Mouse (Mus musculus) retina, postnatal 7 days (tissue): ENCODE measurements around the gene Ppa2.

Source experiments
- DNase-seq: peaks from one replicate; pipeline ENCODE4 v3.0.0-alpha.2; 2012; ENCODE audit warnings: low read depth, low spot score

Ppa2 gene

DNA sequence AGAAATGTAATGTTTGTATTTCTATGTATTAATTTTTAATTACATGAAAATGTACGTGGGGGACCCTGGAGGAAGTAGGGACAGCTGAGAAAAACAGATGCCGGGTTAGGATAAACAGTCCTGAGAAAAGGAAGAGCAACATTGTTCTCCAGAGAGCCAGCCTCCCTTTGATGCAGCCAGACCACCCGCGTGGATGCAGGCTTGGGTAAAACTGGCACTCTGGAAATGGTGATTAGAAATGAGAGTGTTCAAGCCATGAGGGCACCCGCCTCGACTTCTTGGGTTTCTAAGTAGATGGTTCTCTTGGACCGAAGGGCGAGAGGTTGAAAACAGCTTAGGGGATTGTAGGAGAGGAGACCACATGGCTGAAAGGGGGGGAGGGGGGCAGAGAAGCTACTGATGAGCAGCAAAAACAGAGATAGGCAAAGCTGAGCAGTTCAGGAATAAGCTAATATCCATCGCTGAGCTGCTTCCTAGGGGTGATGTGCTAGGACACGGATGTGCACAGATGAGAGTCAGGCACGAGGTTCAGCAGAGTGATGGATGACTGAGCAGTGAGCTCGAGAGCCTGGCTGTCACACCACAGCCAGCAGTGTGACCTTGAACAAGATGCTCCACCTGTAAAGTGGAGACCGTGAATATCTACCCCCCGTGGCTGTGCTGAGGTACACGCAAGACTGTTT is 21.4 kb downstream of the Ppa2 start:
- DNase-seq: no peak

DNA sequence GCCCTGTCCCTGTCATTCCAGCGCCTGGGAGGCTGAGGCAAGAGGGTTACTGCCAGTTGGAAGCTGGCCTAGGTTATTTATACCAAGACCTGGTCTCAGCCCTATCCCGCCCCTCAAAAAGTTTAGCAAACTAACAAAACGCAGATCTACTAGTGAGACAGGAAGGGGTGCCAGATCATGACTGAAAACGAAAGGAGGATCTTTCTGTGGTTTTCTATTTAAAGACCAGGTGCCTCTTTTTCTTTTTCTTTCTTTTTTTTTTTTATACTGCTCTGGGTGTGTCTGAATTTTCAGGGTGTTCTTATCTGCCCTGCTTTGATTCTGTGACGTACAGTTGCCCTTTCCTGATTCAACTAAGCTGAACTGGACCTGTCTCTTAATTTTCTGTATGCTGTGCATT is 22.4 kb downstream of the Ppa2 start:
- DNase-seq: no peak

GRCm38 (mm10) chr3:133333267-133334170 is 23.6 kb downstream of the Ppa2 start:
- DNase-seq: no peak

- no peak for DNase-seq
Observed at GRCm38 (mm10) chr3:133334691-133335090, 24.8 kb downstream of the Ppa2 start.

DNA sequence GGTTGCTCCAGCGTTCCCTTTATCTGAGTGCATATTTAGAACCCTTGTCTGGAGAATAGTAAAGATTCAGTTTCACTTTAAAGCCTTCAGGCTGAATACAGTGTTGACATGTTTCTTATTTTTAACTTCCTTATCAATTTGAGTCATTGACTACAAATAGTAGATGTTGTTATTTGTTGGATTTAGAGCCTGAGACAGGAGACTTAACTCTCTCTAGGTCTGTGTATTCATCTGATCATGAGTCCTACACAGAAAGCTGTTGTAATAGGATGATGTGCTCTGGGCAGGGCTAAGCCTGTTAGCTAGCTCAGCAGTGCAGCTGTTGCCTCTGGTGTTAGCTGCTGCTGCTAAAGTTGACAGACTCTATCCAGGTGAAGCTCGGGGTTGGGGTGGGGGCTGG is 25.3 kb downstream of the Ppa2 start:
- DNase-seq: peak; percentile 55

DNA sequence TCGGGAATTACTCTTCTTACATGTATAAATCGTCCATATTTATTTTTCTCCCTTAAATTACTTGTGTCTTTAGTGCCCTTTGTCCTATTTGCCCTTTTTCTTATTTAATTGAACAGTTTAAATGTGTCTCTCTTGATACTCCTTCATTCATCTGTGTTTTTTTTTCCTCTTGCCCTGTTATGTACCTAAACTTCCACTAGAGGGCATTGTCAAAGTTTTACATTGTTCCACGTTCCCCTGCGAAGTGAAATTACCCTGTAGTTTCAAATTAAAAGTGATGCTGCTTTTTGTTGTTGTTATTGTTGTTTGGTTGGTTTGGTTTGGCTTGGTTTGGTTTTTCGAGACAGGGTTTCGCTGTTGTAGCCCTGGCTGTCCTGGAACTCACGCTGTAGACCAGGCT is 26.5 kb downstream of the Ppa2 start:
- no peak for DNase-seq

- peak; percentile 77 for DNase-seq
Observed at GRCm38 (mm10) chr3:133338851-133339356, 29.0 kb downstream of the Ppa2 start.

DNA sequence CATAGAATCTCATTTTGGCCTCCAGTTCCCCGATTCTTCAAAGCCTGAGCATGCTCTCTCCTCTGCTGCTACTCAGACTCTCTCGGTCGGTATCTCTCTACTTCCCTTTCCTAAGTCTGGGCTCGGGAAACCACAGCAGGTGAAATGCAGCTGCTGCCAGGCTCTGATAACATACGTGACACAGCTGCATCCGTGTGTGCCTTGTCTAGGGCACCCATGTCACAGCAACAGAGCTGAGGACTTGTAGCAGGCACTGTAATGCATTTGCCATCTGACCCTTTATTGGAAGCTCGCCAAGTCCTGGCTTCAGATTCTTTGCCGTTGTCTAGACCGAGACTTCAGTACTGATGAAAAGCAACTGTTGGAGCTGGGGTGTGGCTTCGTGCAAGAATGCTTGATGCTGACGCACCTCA is 29.5 kb downstream of the Ppa2 start:
- peak; percentile 49 for DNase-seq

DNA sequence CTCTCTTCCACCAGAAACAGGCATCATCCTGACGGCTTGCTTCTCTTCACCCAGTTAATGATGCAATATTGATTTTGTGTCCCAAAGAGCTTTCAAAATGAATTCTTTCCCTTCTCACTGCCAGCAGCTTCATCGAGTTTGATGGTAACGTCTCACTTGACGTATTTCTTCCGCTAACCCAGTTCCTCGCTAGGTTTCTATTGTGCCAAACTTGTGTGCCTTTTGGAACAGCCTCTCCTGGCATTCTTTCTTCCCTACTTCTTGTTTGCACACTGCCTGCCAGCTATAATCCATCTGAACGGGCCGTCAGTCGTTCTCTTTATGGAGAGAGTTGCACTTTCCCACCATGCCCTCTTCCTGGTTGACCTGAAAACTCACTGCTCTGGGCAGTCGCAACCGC is 31.2 kb downstream of the Ppa2 start:
- no peak for DNase-seq

GRCm38 (mm10) chr3:133347535-133347934 is 37.6 kb downstream of the Ppa2 start:
- DNase-seq: no peak

- no peak for DNase-seq
Observed at GRCm38 (mm10) chr3:133348847-133349246, 38.9 kb downstream of the Ppa2 start.

DNA sequence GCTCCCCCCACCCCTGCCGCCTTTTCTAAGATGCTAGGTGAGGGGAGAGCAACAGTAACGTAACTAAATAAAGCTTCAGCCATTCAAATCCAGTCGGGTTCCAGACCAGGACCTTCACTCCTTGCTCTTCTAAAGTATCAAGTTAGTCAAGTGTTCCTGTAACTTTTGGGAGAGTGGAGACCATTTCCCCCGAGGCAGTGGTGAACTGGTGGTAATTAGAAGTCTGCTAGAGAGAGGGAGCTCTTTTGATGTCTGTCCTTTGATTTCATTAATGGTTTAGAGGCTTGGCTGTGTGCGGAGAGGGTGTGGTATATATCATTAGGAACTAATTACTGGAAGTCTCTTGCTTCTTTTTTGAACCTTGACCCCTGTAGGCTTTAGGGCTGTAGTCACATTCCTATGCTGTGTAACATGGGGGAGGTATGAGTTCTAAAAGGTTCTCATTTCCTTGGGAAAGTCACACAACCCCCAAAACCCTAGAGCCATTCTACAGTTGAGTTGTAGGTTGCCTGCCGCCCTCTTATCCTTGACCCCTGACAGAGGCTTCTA is 47.6 kb downstream of the Ppa2 start:
- no peak for DNase-seq

DNA sequence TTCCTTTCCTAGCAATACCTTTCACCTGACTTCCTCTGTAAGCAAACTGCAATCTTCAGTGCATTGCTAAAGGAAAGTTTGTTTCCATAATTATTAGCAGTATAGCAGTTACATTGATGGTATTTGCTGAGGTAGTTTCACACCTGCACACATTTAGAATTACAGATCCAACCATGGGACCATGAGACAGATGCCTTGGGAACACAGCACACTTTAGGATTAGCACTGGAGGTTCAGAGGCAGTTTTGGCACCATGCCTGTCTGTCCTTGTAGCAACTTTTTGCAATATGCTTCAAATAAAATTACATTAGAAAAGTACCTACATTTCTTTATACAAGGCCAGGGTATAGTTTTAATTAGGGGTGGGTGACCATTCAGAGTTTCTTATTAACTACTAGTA is 48.1 kb downstream of the Ppa2 start:
- no peak for DNase-seq

DNA sequence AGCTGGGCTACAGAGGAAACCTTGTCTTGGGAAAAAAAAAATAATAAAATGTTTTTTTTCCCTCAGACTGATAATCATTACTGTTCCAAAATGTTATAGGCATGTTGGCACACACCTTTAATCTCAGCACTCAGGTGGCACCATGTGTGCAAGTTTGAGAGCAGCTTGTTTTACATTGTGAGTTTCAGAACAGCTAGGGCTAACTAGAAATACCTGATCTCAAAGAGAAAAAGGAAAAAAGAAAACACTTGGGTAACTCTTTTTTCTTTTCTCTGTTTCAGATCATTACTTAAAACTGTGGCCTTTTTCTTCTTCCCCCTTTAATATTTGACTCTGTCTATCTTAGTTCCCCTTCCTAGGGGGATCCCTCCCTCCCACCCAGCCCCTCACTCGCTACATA is 51.5 kb downstream of the Ppa2 start:
- DNase-seq: no peak

GRCm38 (mm10) chr3:133364138-133364537 is 54.2 kb downstream of the Ppa2 start:
- no peak for DNase-seq

GRCm38 (mm10) chr3:133366096-133366495 is 56.2 kb downstream of the Ppa2 start:
- no peak for DNase-seq

GRCm38 (mm10) chr3:133378174-133378573 is 68.3 kb downstream of the Ppa2 start:
- DNase-seq: no peak

DNA sequence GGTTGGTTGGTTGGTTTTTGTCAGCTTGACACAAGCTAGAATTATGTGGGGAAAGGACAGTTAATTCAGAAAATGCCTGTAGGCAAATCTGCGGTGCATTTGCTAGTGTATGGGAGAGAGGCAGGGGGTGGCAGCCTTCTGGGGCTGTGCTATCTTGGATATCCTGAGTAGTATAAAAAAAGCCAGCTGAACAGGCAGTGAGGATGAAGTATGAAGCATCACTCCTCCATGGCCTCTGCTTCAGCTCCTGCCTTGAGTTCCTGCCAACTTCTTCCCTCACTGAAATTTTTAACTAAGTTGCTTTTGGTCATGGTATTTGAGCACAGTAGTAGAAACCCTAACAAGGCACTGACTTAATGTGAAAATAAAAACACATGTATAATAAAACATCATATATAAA is 70.1 kb downstream of the Ppa2 start:
- DNase-seq: no peak

DNA sequence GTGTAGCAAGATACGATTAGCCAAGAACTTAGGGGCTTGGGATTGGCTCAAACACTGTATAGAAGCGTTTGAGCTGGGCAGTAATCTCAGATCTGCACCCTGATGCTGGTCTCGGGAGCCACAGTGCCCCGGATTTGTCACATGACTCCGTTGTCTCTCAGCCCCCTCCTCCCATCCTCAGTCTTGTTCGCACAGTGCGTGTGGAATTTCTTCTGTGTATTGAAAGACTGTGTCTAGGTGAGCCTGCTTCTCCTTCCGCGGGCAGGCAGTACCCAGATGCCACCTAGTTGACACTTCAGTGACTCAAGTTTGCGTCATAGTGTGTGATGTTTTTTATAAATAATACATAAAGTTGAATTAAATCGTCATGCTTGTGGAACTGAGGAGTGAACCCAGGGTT is 71.6 kb downstream of the Ppa2 start:
- no peak for DNase-seq

- no peak for DNase-seq
Observed at GRCm38 (mm10) chr3:133382147-133382546, 72.2 kb downstream of the Ppa2 start.

- no peak for DNase-seq
Observed at GRCm38 (mm10) chr3:133384164-133384708, 74.3 kb downstream of the Ppa2 start.

- DNase-seq: no peak
Observed at GRCm38 (mm10) chr3:133387283-133387682, 77.4 kb downstream of the Ppa2 start.
